Mouse (Mus musculus) activated CD4-positive, CD25-positive, alpha-beta regulatory T cell, adult 9 weeks (primary cell): ENCODE results near the gene Vdac2. TPM values are rescaled to one million over a fixed set of nuclear protein-coding genes. Genes with fewer than 3 reads are reported as not detected.

Experiments
- polyA plus RNA-seq: library from polyadenylated mRNA; unstranded; fragments of 100-300 nt; shearing (Covaris generic); gene quantifications from one replicate; pipeline ENCODE4 v1.2.1, GENCODE M21; 2017

The Vdac2 gene
- 178 TPM for polyA plus RNA-seq

DNA sequence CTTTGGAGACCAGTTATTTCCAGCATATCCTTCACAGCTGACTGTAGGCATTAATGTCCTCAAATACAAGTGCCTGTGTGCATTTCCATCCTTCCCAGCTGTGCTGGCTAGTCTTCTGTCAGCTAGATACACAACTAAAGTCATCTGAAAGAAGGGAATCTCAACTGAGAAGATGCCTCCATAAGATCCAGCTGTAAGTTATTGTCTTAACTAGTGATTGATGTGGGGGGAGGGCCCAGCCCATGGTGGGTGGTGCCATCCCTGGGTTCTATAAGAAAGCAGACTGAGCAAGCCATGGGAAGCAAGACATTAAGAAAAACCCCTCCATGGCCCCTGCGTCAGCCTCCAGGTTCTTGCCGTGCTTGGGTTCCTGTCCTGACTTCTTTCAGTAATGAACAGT is at the start of gene Vdac2:
Gene Vdac2, plus strand, starts transcription at position 301 of the 400 bp plus-strand sequence.

DNA sequence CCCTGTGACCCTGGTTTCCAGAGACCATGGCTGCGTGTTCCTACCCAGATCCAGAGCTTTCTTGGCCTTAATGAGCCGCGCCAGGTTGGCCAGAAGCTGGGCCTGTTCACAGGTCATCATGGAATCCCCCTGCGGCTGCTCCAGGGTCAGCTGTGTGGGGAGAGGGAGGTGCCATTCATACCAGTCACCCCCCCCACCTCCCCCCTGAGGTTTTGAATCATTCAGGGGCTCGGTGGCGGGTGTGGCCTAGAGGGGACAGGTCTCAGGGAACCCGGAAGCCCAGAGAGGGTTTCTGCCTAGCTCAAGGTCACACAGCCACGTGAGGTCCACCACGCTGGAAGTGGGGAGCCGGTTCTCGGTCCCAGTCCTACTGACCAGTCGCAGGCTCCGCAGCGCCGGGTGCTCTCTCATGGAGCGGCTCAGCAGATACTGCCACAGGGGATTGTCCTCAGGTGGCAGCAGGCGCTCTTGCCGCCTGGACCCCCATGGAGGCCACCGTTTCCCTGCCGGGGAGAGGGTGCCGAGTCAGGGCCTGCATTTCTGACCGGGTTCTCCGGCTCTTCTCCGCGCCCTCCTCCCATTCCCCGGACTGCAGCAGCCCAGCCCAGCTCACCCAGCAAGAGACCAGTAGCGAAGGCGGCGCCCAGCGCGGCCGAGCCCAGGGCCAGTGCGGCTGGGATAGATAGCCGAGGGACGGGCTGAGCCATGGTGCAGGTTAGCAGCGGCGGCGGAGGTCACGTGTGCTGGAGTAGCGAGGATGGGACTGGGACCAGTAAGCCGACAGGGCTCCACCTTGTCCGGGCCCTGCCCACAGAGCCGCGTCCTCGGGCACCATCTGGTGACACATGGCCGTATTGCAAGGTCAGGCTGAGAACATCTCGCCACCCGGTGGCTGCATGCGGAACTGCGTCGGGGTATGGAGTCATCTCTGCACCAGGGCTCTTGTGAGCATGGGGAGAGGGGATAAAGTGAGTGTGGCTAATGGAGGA is 23.4 kb downstream of the Vdac2 start, which contains the start of gene Comtd1:
Gene Comtd1, minus strand, starts transcription at position 812 of the 989 bp plus-strand sequence.

Other genes with a start within 250 kb of the Vdac2 start
- not detected for gene Dupd1, start 110.7 kb upstream of the Vdac2 start, polyA plus RNA-seq
- gene Samd8, start 74.7 kb upstream of the Vdac2 start, polyA plus RNA-seq, result 6.2 TPM
- gene Dusp13, start 74.1 kb upstream of the Vdac2 start, polyA plus RNA-seq, result 0.45 TPM
- 37.0 TPM for gene Comtd1, start 23.7 kb downstream of the Vdac2 start, polyA plus RNA-seq
- gene Zfp503, start 164.4 kb downstream of the Vdac2 start, polyA plus RNA-seq, result not detected
- 0.51 TPM for gene Lrmda, start 194.5 kb downstream of the Vdac2 start, polyA plus RNA-seq